Mouse (Mus musculus): ENCODE measurements at regions not wholly inside any gene's neighbourhood (a gene's known extent, or its start where the extent isn't known, plus 50 kb on each side); places are given as distances from the start of the nearest gene placed in this dataset.

- intact Hi-C loops (cut with DNase I; ENCODE audit: low total_unique reads): no loop called here
Observed at GRCm38 (mm10) chr6:94354451-94355095, 70.9 kb upstream of the Magi1 start.

GRCm38 (mm10) chr6:94344296-94344695 lies 60.6 kb upstream of the Magi1 start:
- no peak for DNase-seq
- intact Hi-C loops (cut with DNase I; ENCODE audit: low total_unique reads): no loop called here

More at GRCm38 (mm10) chr6:94354451-94355095, 70.9 kb upstream of the Magi1 start:
- no peak for DNase-seq

- no peak for DNase-seq
- intact Hi-C loops (cut with DNase I; ENCODE audit: low total_unique reads): no loop called here
Observed at GRCm38 (mm10) chr6:94340546-94340945, 56.8 kb upstream of the Magi1 start.

DNA sequence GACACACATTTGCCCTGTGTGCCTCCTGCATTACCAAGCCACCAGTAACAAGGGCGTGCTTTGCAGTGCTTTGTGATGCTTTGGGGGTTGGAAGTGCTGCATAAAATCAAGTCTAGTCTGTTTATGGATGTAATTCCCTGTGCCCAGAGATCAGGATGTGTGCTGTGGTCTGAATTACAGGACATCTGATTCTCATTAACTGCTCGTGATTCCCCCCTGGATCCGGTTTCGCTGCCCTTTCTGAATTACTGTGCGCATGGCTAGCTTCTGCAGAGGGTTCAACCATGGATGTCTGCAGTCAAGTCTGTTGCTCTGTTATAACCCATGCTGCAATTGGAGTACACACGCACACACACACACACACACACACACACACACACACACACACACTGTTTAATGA lies 52.5 kb upstream of the Magi1 start:
- no peak for DNase-seq
- intact Hi-C loops (cut with DNase I; ENCODE audit: low total_unique reads): no loop called here

Data from gastrocnemius, postnatal 14 days (tissue).